ENCODE assay signal across 9 mouse cellular contexts in genomic region chrX:60547098-60547443, GRCm38 (mm10). TPM values are rescaled to one million over a fixed set of nuclear protein-coding genes. Genes with fewer than 3 reads are reported as not detected.
DNase-seq lines count a peak whose midpoint lies in the region; ATAC-seq and TF ChIP-seq lines count a peak whose summit lies in the region.
"Had no signal": no experiment of that assay in that cellular context is flagged by ENCODE, and none has a peak within 500 bp of the region (broad histone marks: within the 10 kb centered on the region; RNA-seq: fewer than 3 reads in every experiment).

No protein-coding gene starts in this region.

- H3K4me2 ChIP-seq in intestine, postnatal 0 days (replicated peaks; ENCODE audit: low read depth): peak overlapping the region; percentile 78
- peak overlapping the region; percentile 57 for H3K4me2 ChIP-seq in neural tube, embryonic 13.5 days

- H3K4me3 ChIP-seq in left cerebral cortex, adult 2 months: peak overlapping the region; percentile 43
- H3K4me3 ChIP-seq in forebrain, embryonic 10.5 days: peak overlapping the region; percentile 62
- peak overlapping the region; percentile 50 for H3K4me3 ChIP-seq in intestine, postnatal 0 days (ENCODE audit: low read depth, low read length)
- peak overlapping the region; percentile 53 for H3K4me3 ChIP-seq in neural tube, embryonic 13.5 days

- peaks cover 8% of the 10 kb centered on the region for H3K27me3 ChIP-seq in forebrain, embryonic 10.5 days (ENCODE audit: poor library complexity, severe bottlenecking)
- H3K27me3 ChIP-seq in intestine, postnatal 0 days (replicated peaks; ENCODE audit: control insufficient read depth, insufficient read depth, low read length): no peaks in the 10 kb centered on the region; the same call in none of the 2 replicates
- no peaks in the 10 kb centered on the region for H3K27me3 ChIP-seq in neural tube, embryonic 13.5 days

- H3K9ac ChIP-seq in intestine, postnatal 0 days (ENCODE audit: low read depth, low read length): no peak overlapping the region
- H3K9ac ChIP-seq in neural tube, embryonic 13.5 days: peak overlapping the region; percentile 74

- no peak for TF ChIP-seq CTCF in left cerebral cortex, adult 2 months (IDR thresholded peaks at IDR 0.05)
- no peak for TF ChIP-seq CTCF in intestine, postnatal 0 days (IDR thresholded peaks at IDR 0.05; ENCODE audit: low read depth)

- no peak for DNase-seq in left cerebral cortex, adult 2 months (ENCODE audit: extremely low spot score in 1 of 2, low spot score in 2 of 2)
- no peak for DNase-seq in left cerebral cortex, adult 9 months (ENCODE audit: low spot score in 2 of 2)
- DNase-seq in forebrain, embryonic 10.5 days (ENCODE audit: extremely low spot score, low spot score): peak; percentile 37
- no peak for DNase-seq in cerebellum, postnatal 4 days (ENCODE audit: low spot score in 2 of 2)
- DNase-seq in cerebellum, postnatal 14 days: no peak

- 16% methylated on average over 16 of the region's 16 CpGs for WGBS in forebrain, embryonic 10.5 days
- 18% methylated on average over 16 of the region's 16 CpGs for WGBS in intestine, postnatal 0 days
- 17% methylated on average over 16 of the region's 16 CpGs for WGBS in neural tube, embryonic 13.5 days

- H3K4me1 ChIP-seq in forebrain, embryonic 10.5 days: peaks cover 24% of the 10 kb centered on the region
- H3K4me1 ChIP-seq in intestine, postnatal 0 days (replicated peaks; ENCODE audit: control insufficient read depth, insufficient read depth, low read length): no peaks in the 10 kb centered on the region
- peaks cover 9% of the 10 kb centered on the region; the same call in 1 of the 2 replicates for H3K4me1 ChIP-seq in neural tube, embryonic 13.5 days (replicated peaks)

- ATAC-seq in intestine, postnatal 0 days: no peak
- ATAC-seq in neural tube, embryonic 13.5 days (ENCODE audit: low read depth): 0 out of 2 replicates have a peak, but pooled peaks have one; percentile 10
- no peak for ATAC-seq in CD4-positive, CD25-positive, alpha-beta regulatory T cell, adult 4 months

- H3K27ac ChIP-seq in left cerebral cortex, adult 2 months: no peak overlapping the region
- H3K27ac ChIP-seq in forebrain, embryonic 10.5 days: peak overlapping the region; percentile 95
- H3K27ac ChIP-seq in intestine, postnatal 0 days (ENCODE audit: low read depth, low read length): no peak overlapping the region
- peak overlapping the region; percentile 83 for H3K27ac ChIP-seq in neural tube, embryonic 13.5 days (replicated peaks)

- peaks cover 14% of the 10 kb centered on the region; the same call in 1 of the 2 replicates for H3K9me3 ChIP-seq in forebrain, embryonic 10.5 days
- H3K9me3 ChIP-seq in intestine, postnatal 0 days (ENCODE audit: control insufficient read depth): no peaks in the 10 kb centered on the region
- H3K9me3 ChIP-seq in neural tube, embryonic 13.5 days: no peaks in the 10 kb centered on the region

- intact Hi-C loops in left cerebral cortex, adult 2 months (cut with DNase I): loop anchor here (10.0 kb wide), 1 partner anchor 348 kb away; the partner anchor contains the start of gene Sox3

- peaks cover 2% of the 10 kb centered on the region; the same call in 1 of the 2 replicates for H3K36me3 ChIP-seq in forebrain, embryonic 10.5 days (replicated peaks)
- H3K36me3 ChIP-seq in intestine, postnatal 0 days (ENCODE audit: control insufficient read depth, insufficient read depth): no peaks in the 10 kb centered on the region
- H3K36me3 ChIP-seq in neural tube, embryonic 13.5 days: no peaks in the 10 kb centered on the region

RNA-seq across cellular contexts. Expression of gene Gm7073, which starts 8.0 kb away (rescaled TPM):
- total RNA-seq in left cerebral cortex, adult 2 months (2021): not detected
- not detected in 2 replicates for polyA plus RNA-seq in forebrain, embryonic 10.5 days (2016; fragmentation: Nextera tagmentation; extraction: Ambion mirVana)
- not detected in 2 replicates for polyA plus RNA-seq in intestine, postnatal 0 days (2015; fragmentation: Nextera tagmentation; extraction: Ambion mirVana)
- not detected in 2 replicates for polyA plus RNA-seq in neural tube, embryonic 13.5 days (2015; fragmentation: Nextera tagmentation; extraction: Ambion mirVana)
- not detected for polyA plus RNA-seq in CD4-positive, CD25-positive, alpha-beta regulatory T cell, adult 4 months (2017; shearing (Covaris generic))
- total RNA-seq: gastrocnemius, postnatal 4 days had no signal

RNA-seq across cellular contexts. Expression of gene Atp11c, which starts 45.4 kb away (rescaled TPM):
- 1 to 10 TPM; 8.2 to 8.9 TPM for total RNA-seq in left cerebral cortex, adult 2 months (2021)
- polyA plus RNA-seq in forebrain, embryonic 10.5 days (2016; fragmentation: Nextera tagmentation; extraction: Ambion mirVana): 15.3 and 16.1 TPM in 2 replicates
- polyA plus RNA-seq in intestine, postnatal 0 days (2015; fragmentation: Nextera tagmentation; extraction: Ambion mirVana): 2.2 and 2.4 TPM in 2 replicates
- polyA plus RNA-seq in neural tube, embryonic 13.5 days (2015; fragmentation: Nextera tagmentation; extraction: Ambion mirVana): 12.3 and 13.4 TPM in 2 replicates
- polyA plus RNA-seq in CD4-positive, CD25-positive, alpha-beta regulatory T cell, adult 4 months (2017; shearing (Covaris generic)): 10 to 100 TPM in 1 of 2 experiments, 1 to 10 TPM in 1; 8.3 to 10.9 TPM

Comparison
In these comparisons a context has a peak if more than half of its experiments do, and no peak if none do; other contexts are left out.
1. H3K27ac ChIP-seq: peak in forebrain, embryonic 10.5 days (single experiment) and neural tube, embryonic 13.5 days (single experiment); none in left cerebral cortex, adult 2 months (single experiment) and intestine, postnatal 0 days (single experiment).
2. Peak in every context shown above with its lines, with median percentiles within 50 percentile points of each other: H3K4me3 ChIP-seq.